Mouse (Mus musculus) frontal cortex, postnatal 36 days (tissue): ENCODE data around the gene Spata13.
A peak's percentile ranks its signal among the peaks of the same experiment; 100 is the strongest.

ENCODE experiments used
- DNase-seq, 2 experiments: peaks; one replicate each; pipeline ENCODE4 v3.0.0; 2022; ENCODE audit warnings: low spot score in 2 of 2

Gene Spata13

DNA sequence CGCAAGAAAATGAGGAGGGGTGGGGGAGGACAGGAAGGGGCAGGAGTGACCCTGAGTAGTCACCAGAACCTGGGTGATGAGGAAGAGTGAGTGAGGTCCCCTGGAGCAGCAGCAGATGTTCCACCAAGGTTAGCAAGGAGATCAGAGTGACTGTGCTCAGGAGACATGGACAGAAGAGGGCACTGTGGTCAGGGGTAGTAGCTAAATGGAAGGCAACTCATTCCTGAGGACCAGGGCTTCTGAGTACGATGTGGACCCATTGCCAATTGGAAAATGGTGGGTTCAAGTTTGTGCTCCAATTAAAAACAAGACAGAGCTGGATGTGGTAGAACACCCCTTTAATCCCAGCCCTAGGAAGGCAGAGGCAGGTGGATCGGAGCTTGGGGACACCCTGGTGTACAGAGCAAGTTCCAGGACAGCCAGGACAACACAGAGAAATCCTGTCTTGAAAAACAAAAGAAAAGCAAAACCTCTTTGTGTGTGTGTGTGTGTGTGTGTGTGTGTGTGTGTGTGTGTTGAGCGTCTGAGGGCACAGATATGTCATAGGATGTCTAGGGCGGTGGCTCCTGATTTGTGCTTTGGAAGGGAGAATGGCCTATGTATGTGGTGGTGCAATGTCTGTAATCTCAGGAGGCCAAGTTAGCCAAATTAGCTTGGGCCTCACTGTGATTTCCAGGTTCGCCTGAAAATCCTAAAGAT, 77.9 kb downstream of the Spata13 start:
- DNase-seq: no peak

- DNase-seq: no peak
Observed at GRCm38 (mm10) chr14:60712289-60712830, 78.6 kb downstream of the Spata13 start.

DNA sequence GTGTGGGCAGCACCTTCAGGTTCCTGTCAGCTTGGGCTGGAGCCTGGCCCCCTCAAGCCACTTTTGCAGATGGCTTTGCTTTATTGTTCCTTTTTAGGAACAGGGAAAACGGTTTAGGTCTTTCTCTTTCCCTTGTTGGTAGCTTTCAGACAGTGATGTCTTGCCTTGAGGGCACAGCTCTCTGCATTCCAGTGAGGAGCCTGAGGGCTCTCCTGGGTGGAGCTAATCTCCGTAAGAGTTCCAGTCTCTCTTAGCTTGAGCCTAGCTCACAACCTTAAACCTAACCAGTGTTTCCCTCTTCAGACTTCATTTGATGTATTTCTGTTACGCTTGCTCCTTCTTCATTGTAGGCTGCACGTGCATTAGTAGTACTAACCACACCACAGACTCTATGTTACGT, 81.9 kb downstream of the Spata13 start:
- DNase-seq: no peak

DNA sequence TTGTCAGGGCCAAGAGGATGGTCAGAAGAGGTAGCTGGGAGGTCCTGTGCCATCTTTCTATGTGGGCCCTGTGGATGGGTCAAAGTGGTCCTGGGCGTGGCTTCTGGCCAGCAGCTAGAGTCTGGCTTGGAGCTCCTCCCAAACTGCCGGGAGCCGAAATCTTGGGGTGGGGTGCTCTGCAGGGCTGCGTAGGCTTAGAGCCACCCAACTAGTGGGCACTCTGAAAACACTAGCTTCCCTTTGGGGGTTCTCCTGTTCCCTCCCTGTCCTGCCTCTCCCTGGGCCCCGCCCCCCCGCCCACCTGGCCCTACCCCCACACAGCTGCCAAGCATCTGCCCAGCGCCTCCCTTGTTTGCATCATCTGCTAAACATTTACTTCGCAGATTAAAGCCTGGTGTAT, 87.5 kb downstream of the Spata13 start:
- DNase-seq: no peak

GRCm38 (mm10) chr14:60721938-60722337, 88.1 kb downstream of the Spata13 start:
- DNase-seq: no peak

GRCm38 (mm10) chr14:60726091-60726490, 92.3 kb downstream of the Spata13 start:
- DNase-seq: no peak

DNA sequence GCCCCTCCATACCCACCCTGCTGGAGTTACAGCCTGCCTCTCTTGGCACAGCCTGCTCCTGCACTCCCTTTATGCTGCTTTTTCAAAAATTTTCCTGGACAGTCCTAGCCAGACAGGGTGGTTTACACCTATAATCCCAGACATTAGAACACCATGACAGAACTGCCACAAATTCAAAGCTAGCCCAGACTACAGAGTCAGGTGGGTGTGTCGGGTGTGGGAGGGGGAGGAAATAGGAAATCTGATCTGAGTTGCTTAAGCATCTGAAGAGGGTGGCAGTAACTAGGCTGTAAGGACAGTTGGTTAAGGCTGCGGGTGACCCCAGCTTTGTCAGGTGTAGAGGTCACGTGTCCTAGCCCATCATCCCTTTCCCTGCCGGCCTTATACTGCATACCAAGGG, 93.3 kb downstream of the Spata13 start:
- DNase-seq: no peak

- no peak for DNase-seq
Observed at GRCm38 (mm10) chr14:60732081-60732480, 98.3 kb downstream of the Spata13 start.

DNA sequence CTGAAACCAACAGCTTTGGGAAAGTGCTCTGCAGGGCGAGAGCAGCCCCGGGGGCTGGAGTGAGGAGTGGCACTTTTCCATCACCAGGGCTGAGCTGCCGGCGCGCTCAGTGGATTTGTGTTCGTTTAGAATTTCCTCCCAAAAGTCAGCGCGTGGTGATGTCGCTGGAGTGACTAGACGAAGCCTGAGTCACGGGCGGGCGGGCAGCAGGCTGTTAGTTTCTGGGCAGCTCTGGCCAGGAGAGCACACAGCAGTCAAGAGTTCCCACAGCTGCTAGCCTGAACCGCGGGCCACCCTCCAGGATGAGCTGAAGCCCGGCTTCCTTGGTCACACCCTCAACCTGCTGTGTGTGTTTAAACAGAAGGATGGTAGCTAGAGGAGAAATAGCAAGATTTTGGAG, 99.0 kb downstream of the Spata13 start:
- peak; percentile 40 to 41 for DNase-seq

DNA sequence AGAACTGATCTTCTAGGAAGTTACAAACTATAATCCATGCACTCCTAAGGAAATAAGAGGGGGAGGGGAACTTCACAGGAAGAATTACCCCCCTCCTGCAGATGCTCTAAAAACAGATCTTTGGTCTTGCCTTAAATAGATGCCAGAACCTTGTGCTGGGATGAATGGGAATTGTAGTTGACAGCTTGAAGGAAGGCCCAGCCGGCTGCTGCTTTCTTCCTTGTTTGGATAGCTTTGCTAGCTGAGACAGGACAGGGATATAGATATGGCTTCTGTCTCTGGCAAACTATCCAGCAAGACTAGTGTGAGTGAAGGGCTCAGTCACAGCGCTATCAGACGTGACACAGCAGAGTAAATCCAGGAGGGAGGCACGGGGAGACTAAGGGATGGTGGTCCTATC, 99.9 kb downstream of the Spata13 start:
- DNase-seq: no peak

DNA sequence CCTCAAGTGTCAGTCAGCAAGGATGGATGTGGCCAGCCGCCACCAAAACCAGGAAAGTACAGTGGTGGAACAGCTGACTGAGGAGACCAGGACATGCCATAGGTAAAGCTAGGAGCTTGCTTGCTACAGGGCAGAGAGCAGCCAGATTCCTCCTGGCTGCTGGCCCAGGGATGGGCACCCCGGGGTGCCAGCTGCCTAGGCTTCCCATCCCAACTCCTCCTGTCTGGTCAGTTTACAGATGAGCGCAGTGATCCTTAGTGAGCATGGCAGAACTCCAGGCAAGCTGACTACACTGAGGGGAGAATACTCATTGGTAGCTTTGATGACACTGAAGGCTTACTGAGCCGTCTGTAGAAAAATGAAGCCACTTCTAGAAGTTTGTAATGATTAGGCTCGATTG, 101.4 kb downstream of the Spata13 start:
- no peak for DNase-seq

DNA sequence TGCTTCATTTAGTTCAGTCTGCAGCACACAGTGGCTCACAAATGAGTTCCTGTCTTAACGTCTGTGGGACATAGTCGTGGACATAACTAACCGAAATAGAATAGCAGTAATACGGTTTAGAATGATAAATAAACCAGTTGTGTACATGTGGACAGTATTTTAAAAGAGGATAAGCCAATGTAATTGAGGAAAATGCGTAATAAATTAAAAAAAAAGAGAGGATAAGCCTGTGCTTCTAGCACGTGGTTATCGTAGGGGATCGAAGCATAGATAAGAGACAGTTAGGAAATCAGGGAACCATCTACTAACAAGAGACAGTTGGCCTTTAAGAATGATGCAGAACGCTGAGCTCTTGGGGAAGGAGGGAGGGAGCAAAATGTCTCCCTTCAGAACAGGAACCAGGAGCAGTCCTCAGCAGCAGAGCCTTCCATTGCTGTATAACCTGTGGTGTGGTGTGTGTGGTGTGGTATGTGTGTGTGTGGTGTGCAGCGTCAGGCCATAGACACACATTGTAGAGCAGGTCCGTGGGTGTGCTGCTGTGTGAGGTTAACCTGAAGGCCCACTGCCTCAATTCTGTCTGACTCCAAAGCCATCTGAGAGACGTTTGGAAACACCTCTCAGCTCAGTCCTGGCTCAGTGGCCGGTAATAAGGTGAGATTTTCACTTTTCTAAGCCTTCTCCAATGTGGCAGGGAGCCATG, 102.2 kb downstream of the Spata13 start:
- DNase-seq: no peak

- DNase-seq: no peak
Observed at GRCm38 (mm10) chr14:60736591-60737192, 102.9 kb downstream of the Spata13 start.

GRCm38 (mm10) chr14:60737202-60737611, 103.4 kb downstream of the Spata13 start:
- DNase-seq: no peak

DNA sequence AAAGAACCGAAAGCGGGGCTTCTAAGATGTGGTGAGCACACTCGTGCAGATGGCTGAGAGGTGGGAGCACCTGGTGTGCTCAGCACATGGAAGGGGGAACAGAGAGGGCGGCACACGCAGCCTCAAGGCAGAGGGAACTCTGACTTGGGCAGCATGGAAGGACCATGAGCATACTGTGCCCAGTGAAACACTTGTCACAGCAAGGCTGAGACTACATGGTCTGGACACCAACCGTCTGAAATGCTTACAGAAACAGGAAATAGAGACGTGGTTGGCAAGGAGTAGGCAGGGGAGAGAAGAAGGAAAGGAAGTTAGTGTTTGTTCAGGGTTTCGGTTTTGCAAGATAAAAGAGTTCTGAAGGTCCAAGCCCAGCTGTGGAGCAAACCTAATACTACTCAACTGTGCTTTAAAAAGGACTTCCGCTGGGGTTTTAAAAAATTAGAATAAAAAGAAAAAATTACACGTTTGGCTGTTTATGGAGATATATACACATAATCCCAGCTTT, 104.7 kb downstream of the Spata13 start:
- DNase-seq: no peak

DNA sequence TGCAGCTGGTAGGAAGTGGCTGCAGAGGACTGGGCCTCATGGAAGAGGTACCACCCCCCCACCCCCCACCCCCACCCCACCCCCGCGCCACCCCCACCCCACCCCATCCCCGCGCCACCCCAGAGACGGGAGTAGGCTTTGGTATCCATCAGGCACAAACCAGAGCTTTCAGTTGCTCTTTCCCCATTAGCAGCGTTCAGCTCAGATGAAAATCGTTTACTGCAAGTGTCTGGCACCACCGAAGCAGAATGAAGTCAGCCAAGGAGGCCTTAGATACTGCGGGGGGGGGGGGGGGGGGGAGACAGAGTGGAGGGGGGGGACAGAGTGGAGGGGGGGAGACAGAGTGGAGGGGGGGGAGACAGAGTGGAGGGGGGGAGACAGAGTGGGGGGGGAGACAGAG, 105.4 kb downstream of the Spata13 start:
- no peak for DNase-seq

GRCm38 (mm10) chr14:60739616-60740015, 105.8 kb downstream of the Spata13 start:
- DNase-seq: no peak

- DNase-seq: no peak
Observed at GRCm38 (mm10) chr14:60740507-60740906, 106.7 kb downstream of the Spata13 start.

DNA sequence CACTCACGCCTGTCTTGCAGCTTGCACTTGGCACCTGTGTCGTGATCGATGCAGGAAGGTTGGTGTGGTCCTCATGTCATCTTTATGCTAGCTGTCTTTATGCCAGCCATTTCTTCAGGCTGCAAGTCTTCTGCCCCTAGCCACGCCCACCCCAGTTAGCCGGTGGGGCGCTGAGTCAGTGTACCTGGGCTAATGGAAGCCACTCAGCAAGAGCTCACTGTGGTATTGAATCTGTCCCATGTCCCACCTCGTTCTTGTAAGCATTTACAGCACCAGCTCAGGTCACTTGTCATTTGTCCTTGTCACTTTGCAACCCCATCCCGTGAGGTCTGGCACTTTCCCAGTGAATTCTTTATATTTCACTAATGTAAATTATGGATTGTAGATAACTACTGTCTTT, 107.2 kb downstream of the Spata13 start:
- no peak for DNase-seq

- no peak for DNase-seq
Observed at GRCm38 (mm10) chr14:60741490-60741981, 107.7 kb downstream of the Spata13 start.

GRCm38 (mm10) chr14:60743681-60744080, 109.9 kb downstream of the Spata13 start:
- no peak for DNase-seq

- DNase-seq: no peak
Observed at GRCm38 (mm10) chr14:60745201-60745600, 111.4 kb downstream of the Spata13 start.
